Comparison of ENCODE assay signal across 7 mouse cellular contexts in the genomic region with DNA sequence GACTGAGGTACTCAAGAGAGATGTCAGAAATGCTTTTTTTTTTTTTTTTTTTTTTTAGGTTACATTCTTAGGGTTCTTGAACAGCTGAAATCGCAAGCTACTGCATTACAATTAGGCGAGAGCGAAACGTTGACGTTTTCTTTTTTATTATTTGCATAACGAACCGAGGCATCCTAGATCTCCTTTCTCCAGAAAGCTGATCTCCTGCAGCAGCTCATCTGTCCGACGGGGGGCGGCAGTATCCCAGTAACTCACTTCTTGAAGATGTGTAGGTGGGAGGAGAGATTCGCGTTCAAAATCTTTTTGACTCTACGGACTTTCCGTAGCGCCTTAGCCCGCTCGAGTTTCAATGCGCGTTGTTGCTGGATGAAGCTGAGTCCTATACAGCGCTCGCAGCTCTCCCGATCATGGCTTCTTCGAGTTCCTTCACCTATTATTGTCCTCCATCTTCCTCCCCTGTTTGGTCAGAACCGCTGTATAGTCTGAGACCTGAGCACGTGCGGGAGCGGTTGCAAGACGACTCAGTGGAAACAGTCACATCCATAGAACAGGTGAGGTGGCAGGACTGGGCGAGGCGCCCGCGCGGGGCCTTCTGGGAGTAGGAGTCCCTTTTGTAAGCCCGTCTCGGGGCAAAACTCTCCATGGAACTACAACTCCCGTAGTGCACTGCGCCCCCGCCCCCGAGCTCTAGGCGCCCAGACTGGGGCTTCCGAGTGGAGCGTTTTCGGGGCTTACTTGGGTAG. TPM values are rescaled to one million over a fixed set of nuclear protein-coding genes. Genes with fewer than 3 reads are reported as not detected.
DNase-seq lines count a peak whose midpoint lies in the region; ATAC-seq lines count a peak whose summit lies in the region.

No protein-coding gene starts in this region.

- under 1% methylated on average over 43 of the region's 43 CpGs for WGBS in embryonic facial prominence, embryonic 11.5 days
- under 1% methylated on average over 43 of the region's 43 CpGs for WGBS in limb, embryonic 11.5 days
- WGBS in midbrain, embryonic 14.5 days: under 1% methylated on average over 43 of the region's 43 CpGs

- DNase-seq in adrenal gland, postnatal 14 days: peak; percentile 98
- peak; percentile 97 for DNase-seq in embryonic facial prominence, embryonic 11.5 days (ENCODE audit: low spot score)
- DNase-seq in heart, adult 11 months: peak; percentile 100
- peak; percentile 99 for DNase-seq in kidney, adult 18-20 months
- DNase-seq in limb, embryonic 11.5 days (ENCODE audit: low spot score): peak; percentile 97
- peak; percentile 97 for DNase-seq in midbrain, embryonic 14.5 days
- DNase-seq in spleen, adult 18-20 months: peak; percentile 92 to 96

- H3K9me3 ChIP-seq in embryonic facial prominence, embryonic 11.5 days (replicated peaks; ENCODE audit: control insufficient read depth, low read length): no peaks in the 10 kb centered on the region
- H3K9me3 ChIP-seq in limb, embryonic 11.5 days (ENCODE audit: control insufficient read depth, low read length): no peaks in the 10 kb centered on the region
- H3K9me3 ChIP-seq in midbrain, embryonic 14.5 days (ENCODE audit: control insufficient read depth, low read length): no peaks in the 10 kb centered on the region

- no peaks in the 10 kb centered on the region for H3K4me1 ChIP-seq in embryonic facial prominence, embryonic 11.5 days (ENCODE audit: control insufficient read depth, insufficient read depth, low read length)
- peaks cover 5% of the 10 kb centered on the region; the same call in 1 of the 2 replicates for H3K4me1 ChIP-seq in limb, embryonic 11.5 days (ENCODE audit: control insufficient read depth, insufficient read depth, low read length)
- H3K4me1 ChIP-seq in midbrain, embryonic 14.5 days (ENCODE audit: control insufficient read depth, insufficient read depth, low read length): peaks cover 7% of the 10 kb centered on the region

- peak overlapping the region; percentile 59 for H3K4me2 ChIP-seq in embryonic facial prominence, embryonic 11.5 days (ENCODE audit: low read depth, low read length)
- H3K4me2 ChIP-seq in limb, embryonic 11.5 days (ENCODE audit: low read depth, severe bottlenecking): peak overlapping the region; percentile 69
- H3K4me2 ChIP-seq in midbrain, embryonic 14.5 days (ENCODE audit: low read length): peak overlapping the region; percentile 72

- H3K9ac ChIP-seq in embryonic facial prominence, embryonic 11.5 days (replicated peaks; ENCODE audit: low read length): peak overlapping the region; percentile 79
- H3K9ac ChIP-seq in limb, embryonic 11.5 days (ENCODE audit: low read length): peak overlapping the region; percentile 68
- peak overlapping the region; percentile 76 for H3K9ac ChIP-seq in midbrain, embryonic 14.5 days (replicated peaks; ENCODE audit: low read length)

- peak overlapping the region; percentile 67 for H3K4me3 ChIP-seq in embryonic facial prominence, embryonic 11.5 days (ENCODE audit: low read depth, low read length)
- peak overlapping the region; percentile 48 for H3K4me3 ChIP-seq in limb, embryonic 11.5 days (ENCODE audit: low read depth, low read length)
- peak overlapping the region; percentile 67 for H3K4me3 ChIP-seq in midbrain, embryonic 14.5 days (replicated peaks; ENCODE audit: low read depth, low read length)

- H3K27me3 ChIP-seq in embryonic facial prominence, embryonic 11.5 days (ENCODE audit: control insufficient read depth, insufficient read depth, low read length): no peaks in the 10 kb centered on the region
- H3K27me3 ChIP-seq in limb, embryonic 11.5 days (ENCODE audit: control insufficient read depth, insufficient read depth, low read length): no peaks in the 10 kb centered on the region
- H3K27me3 ChIP-seq in midbrain, embryonic 14.5 days (ENCODE audit: control insufficient read depth, insufficient read depth, low read length): no peaks in the 10 kb centered on the region

- peak; percentile 97 for ATAC-seq in embryonic facial prominence, embryonic 11.5 days (replicated peaks; ENCODE audit: insufficient number of reproducible peaks, low FRiP score, low TSS enrichment, low read depth)
- ATAC-seq in limb, embryonic 11.5 days (ENCODE audit: insufficient number of reproducible peaks, low FRiP score, low TSS enrichment, low read depth): peak; percentile 98
- ATAC-seq in midbrain, embryonic 14.5 days (ENCODE audit: low FRiP score, low TSS enrichment): peak; percentile 98

- H3K27ac ChIP-seq in embryonic facial prominence, embryonic 11.5 days (replicated peaks; ENCODE audit: low read depth, low read length): no peak overlapping the region
- H3K27ac ChIP-seq in limb, embryonic 11.5 days (replicated peaks; ENCODE audit: low read depth, low read length): no peak overlapping the region
- peak overlapping the region; percentile 53 for H3K27ac ChIP-seq in midbrain, embryonic 14.5 days (replicated peaks; ENCODE audit: low read depth, low read length)

- no peaks in the 10 kb centered on the region for H3K36me3 ChIP-seq in embryonic facial prominence, embryonic 11.5 days (replicated peaks; ENCODE audit: control insufficient read depth, insufficient read depth, low read depth, low read length)
- H3K36me3 ChIP-seq in limb, embryonic 11.5 days (ENCODE audit: control insufficient read depth, insufficient read depth, low read length): no peaks in the 10 kb centered on the region
- H3K36me3 ChIP-seq in midbrain, embryonic 14.5 days (ENCODE audit: control insufficient read depth, insufficient read depth, low read length): no peaks in the 10 kb centered on the region

RNA-seq across cellular contexts. Expression of a gene that starts 14.6 kb away (rescaled TPM):
- 1.7 and 4.9 TPM in 2 replicates for total RNA-seq in adrenal gland, postnatal 14 days (2021)
- polyA plus RNA-seq in embryonic facial prominence, embryonic 11.5 days (2014; fragmentation: Nextera tagmentation; extraction: Ambion mirVana): 11.5 and 14.3 TPM in 2 replicates
- 8.7 and 9.5 TPM in 2 replicates for polyA plus RNA-seq in limb, embryonic 11.5 days (2014; fragmentation: Nextera tagmentation; extraction: Ambion mirVana)
- 25.4 and 32.3 TPM in 2 replicates for polyA plus RNA-seq in midbrain, embryonic 14.5 days (2014; fragmentation: Nextera tagmentation; extraction: Ambion mirVana)

RNA-seq across cellular contexts. Expression of a gene that starts 41.9 kb away (rescaled TPM):
- total RNA-seq in adrenal gland, postnatal 14 days (2021): not detected in 2 replicates
- 0.93 and 1.2 TPM in 2 replicates for polyA plus RNA-seq in embryonic facial prominence, embryonic 11.5 days (2014; fragmentation: Nextera tagmentation; extraction: Ambion mirVana)
- 5.2 and 6.3 TPM in 2 replicates for polyA plus RNA-seq in limb, embryonic 11.5 days (2014; fragmentation: Nextera tagmentation; extraction: Ambion mirVana)
- 0.09 TPM in 1 of 2 replicates, not detected in the other for polyA plus RNA-seq in midbrain, embryonic 14.5 days (2014; fragmentation: Nextera tagmentation; extraction: Ambion mirVana)
